Mouse (Mus musculus) CH12.LX (cell line): Measurements from ENCODE around the gene Gm45808. TPM values are rescaled to one million over a fixed set of nuclear protein-coding genes. Genes with fewer than 3 reads are reported as not detected.

Experiments
- DNase-seq: peaks from one replicate; pipeline ENCODE4 v3.0.0-alpha.2; 2013; ENCODE audit errors: extremely low read depth
- H3K27ac ChIP-seq: 2 replicates; pipeline ENCODE4 v1.5.1; 2012; ENCODE audit warnings: low read depth, mild to moderate bottlenecking, control low read depth, moderate library complexity; ENCODE audit not compliant: insufficient read depth
- H3K27me3 ChIP-seq: replicated peaks from 2 replicates; pipeline ENCODE3; 2012; ENCODE audit warnings: inconsistent platforms
- H3K36me3 ChIP-seq, 2 experiments: replicated peaks in 1 of 2; 2 replicates each; pipeline versions ENCODE3 to v1.6.1; 2012; ENCODE audit warnings: inconsistent platforms in 1 of 2, low read length in 1 of 2, mild to moderate bottlenecking in 1 of 2, mixed read lengths in 1 of 2, moderate library complexity in 1 of 2; ENCODE audit not compliant: control insufficient read depth in 1 of 2, insufficient read depth in 1 of 2
- H3K4me1 ChIP-seq, 2 experiments: 2 replicates each; pipeline ENCODE4 v1.6.1; 2012; ENCODE audit warnings: inconsistent platforms in 1 of 2, moderate library complexity in 1 of 2; ENCODE audit not compliant: insufficient read depth in 2 of 2, control insufficient read depth in 1 of 2
- H3K4me2 ChIP-seq: 2 replicates; pipeline ENCODE4 v1.6.1; 2012; ENCODE audit warnings: low read depth, mild to moderate bottlenecking, control low read depth; ENCODE audit not compliant: poor library complexity, insufficient read depth, severe bottlenecking
- H3K4me3 ChIP-seq, 3 experiments: fragments of 150-350 bp in 1 of 3; sonication (generic) in 1 of 3; replicated peaks in 1 of 3; 2 replicates each; pipeline versions ENCODE3 to v1.5.1; 2011 to 2012; ENCODE audit warnings: low read depth in 2 of 3, low read length in 2 of 3, mild to moderate bottlenecking in 2 of 3, moderate library complexity in 2 of 3, control low read depth in 1 of 3, improper control_type of control experiment in 1 of 3, inconsistent platforms in 1 of 3, mixed read lengths in 1 of 3; ENCODE audit not compliant: poor library complexity in 1 of 3
- H3K79me2 ChIP-seq: replicated peaks from 2 replicates; pipeline ENCODE4 v1.6.1; 2012; ENCODE audit warnings: mild to moderate bottlenecking, moderate library complexity; ENCODE audit not compliant: control insufficient read depth, poor library complexity, insufficient read depth, severe bottlenecking; ENCODE audit errors: extremely low read depth
- H3K9ac ChIP-seq: 2 replicates; pipeline ENCODE4 v1.6.1; 2012; ENCODE audit warnings: low read depth, mild to moderate bottlenecking, control low read depth, moderate library complexity; ENCODE audit not compliant: insufficient read depth
- H3K9me3 ChIP-seq: replicated peaks from 2 replicates; pipeline ENCODE3; 2012; ENCODE audit warnings: low read length, inconsistent platforms, mixed read lengths
- BHLHE40 ChIP-seq: IDR thresholded peaks from 2 replicates; pipeline ENCODE4 v1.6.1; 2011; ENCODE audit warnings: mild to moderate bottlenecking, low read depth, low read length, improper control_type of control experiment
- CHD1 ChIP-seq: IDR thresholded peaks from 2 replicates; pipeline ENCODE4 v1.6.1; 2012; ENCODE audit warnings: low read depth, low read length, improper control_type of control experiment, inconsistent platforms
- CHD2 ChIP-seq: IDR thresholded peaks from 2 replicates; pipeline ENCODE4 v1.6.1; 2011; ENCODE audit warnings: low read length, improper control_type of control experiment
- CTCF ChIP-seq, 2 experiments: IDR thresholded peaks in 1 of 2; conservative IDR thresholded peaks in 1 of 2; 2 replicates each; pipeline ENCODE4 v1.5.1; 2011 to 2012; ENCODE audit warnings: low read depth in 2 of 2, low read length in 2 of 2, improper control_type of control experiment in 1 of 2, inconsistent platforms in 1 of 2, mild to moderate bottlenecking in 1 of 2, moderate library complexity in 1 of 2
- E2F4 ChIP-seq: IDR thresholded peaks from 2 replicates; pipeline ENCODE4 v1.6.1; 2011; ENCODE audit warnings: low read depth, low read length, improper control_type of control experiment; ENCODE audit not compliant: insufficient replicate concordance
- ELF1 ChIP-seq: IDR thresholded peaks from 2 replicates; pipeline ENCODE4 v1.6.1; 2014; ENCODE audit warnings: low read depth, mild to moderate bottlenecking, inconsistent platforms, low read length, improper control_type of control experiment
- EP300 ChIP-seq: IDR thresholded peaks from 2 replicates; pipeline ENCODE4 v1.6.1; 2011; ENCODE audit warnings: low read length, improper control_type of control experiment
- ETS1 ChIP-seq: conservative IDR thresholded peaks from 2 replicates; pipeline ENCODE4 v1.6.1; 2012; ENCODE audit warnings: low read depth, mild to moderate bottlenecking, inconsistent platforms, low read length, improper control_type of control experiment, moderate library complexity
- GABPA ChIP-seq: IDR thresholded peaks from 2 replicates; pipeline ENCODE4 v1.6.1; 2012; ENCODE audit warnings: low read depth, low read length, improper control_type of control experiment, inconsistent platforms; ENCODE audit not compliant: insufficient replicate concordance
- HCFC1 ChIP-seq: IDR thresholded peaks from 2 replicates; pipeline ENCODE4 v1.6.1; 2012; ENCODE audit warnings: low read depth, mild to moderate bottlenecking, inconsistent platforms, low read length, improper control_type of control experiment
- IRF4 ChIP-seq: IDR thresholded peaks from 2 replicates; pipeline ENCODE4 v1.6.1; 2014; ENCODE audit warnings: low read depth, mild to moderate bottlenecking, inconsistent platforms, low read length, improper control_type of control experiment
- JUN ChIP-seq: IDR thresholded peaks from 2 replicates; pipeline ENCODE4 v1.6.1; 2011; ENCODE audit warnings: low read depth, mild to moderate bottlenecking, low read length, improper control_type of control experiment, moderate library complexity; ENCODE audit not compliant: insufficient read depth
- JUND ChIP-seq: conservative IDR thresholded peaks from 2 replicates; pipeline ENCODE4 v1.6.1; 2011; ENCODE audit warnings: low read depth, low read length, improper control_type of control experiment
- KAT2A ChIP-seq: IDR thresholded peaks from 2 replicates; pipeline ENCODE4 v1.6.1; 2012; ENCODE audit warnings: low read length, improper control_type of control experiment, inconsistent platforms; ENCODE audit not compliant: insufficient replicate concordance
- MAFK ChIP-seq: IDR thresholded peaks from 2 replicates; pipeline ENCODE4 v1.6.1; 2011; ENCODE audit warnings: low read length, improper control_type of control experiment; ENCODE audit not compliant: insufficient replicate concordance
- MAX ChIP-seq: IDR thresholded peaks from 2 replicates; pipeline ENCODE4 v1.6.1; 2011; ENCODE audit warnings: low read length, improper control_type of control experiment
- MAZ ChIP-seq: IDR thresholded peaks from 2 replicates; pipeline ENCODE4 v1.6.1; 2012; ENCODE audit warnings: low read depth, mild to moderate bottlenecking, inconsistent platforms, low read length, improper control_type of control experiment, moderate library complexity
- MEF2A ChIP-seq: IDR thresholded peaks from 2 replicates; pipeline ENCODE4 v1.6.1; 2014; ENCODE audit warnings: low read depth, mild to moderate bottlenecking, inconsistent platforms, low read length, improper control_type of control experiment, borderline replicate concordance
- MYC ChIP-seq: IDR thresholded peaks from 2 replicates; pipeline ENCODE4 v1.6.1; 2011; ENCODE audit warnings: low read depth, mild to moderate bottlenecking, improper control_type of control experiment, low read length
- NELFE ChIP-seq: IDR thresholded peaks from 2 replicates; pipeline ENCODE4 v1.6.1; 2011; ENCODE audit warnings: low read depth, low read length, improper control_type of control experiment
- NRF1 ChIP-seq: IDR thresholded peaks from 2 replicates; pipeline ENCODE4 v1.6.1; 2014; ENCODE audit warnings: low read depth, mild to moderate bottlenecking, inconsistent platforms, low read length, improper control_type of control experiment, moderate library complexity
- PAX5 ChIP-seq: IDR thresholded peaks from 2 replicates; pipeline ENCODE4 v1.6.1; 2012; ENCODE audit warnings: low read length, inconsistent platforms, mixed read lengths
- POLR2A ChIP-seq: IDR thresholded peaks from 2 replicates; pipeline ENCODE4 v1.6.1; 2011; ENCODE audit warnings: low read depth, mild to moderate bottlenecking, improper control_type of control experiment, low read length
- POLR2AphosphoS2 ChIP-seq: IDR thresholded peaks from 2 replicates; pipeline ENCODE4 v1.6.1; 2011; ENCODE audit warnings: low read depth, low read length, improper control_type of control experiment
- RAD21 ChIP-seq: IDR thresholded peaks from 2 replicates; pipeline ENCODE4 v1.6.1; 2011; ENCODE audit warnings: low read depth, mild to moderate bottlenecking, low read length, improper control_type of control experiment, moderate library complexity
- RCOR1 ChIP-seq: conservative IDR thresholded peaks from 2 replicates; pipeline ENCODE4 v1.6.1; 2012; ENCODE audit warnings: low read depth, mild to moderate bottlenecking, inconsistent platforms, low read length, improper control_type of control experiment
- SIN3A ChIP-seq: IDR thresholded peaks from 2 replicates; pipeline ENCODE4 v1.6.1; 2012; ENCODE audit warnings: low read length, improper control_type of control experiment, inconsistent platforms
- SMC3 ChIP-seq: IDR thresholded peaks from 2 replicates; pipeline ENCODE4 v1.6.1; 2011; ENCODE audit warnings: low read depth, low read length, improper control_type of control experiment
- TBP ChIP-seq: conservative IDR thresholded peaks from 2 replicates; pipeline ENCODE4 v1.6.1; 2011; ENCODE audit warnings: low read depth, low read length, improper control_type of control experiment
- TCF12 ChIP-seq: IDR thresholded peaks from 2 replicates; pipeline ENCODE4 v1.6.1; 2014; ENCODE audit warnings: low read depth, mild to moderate bottlenecking, inconsistent platforms, low read length, improper control_type of control experiment
- UBTF ChIP-seq: IDR thresholded peaks from 2 replicates; pipeline ENCODE4 v1.6.1; 2012; ENCODE audit warnings: low read depth, mild to moderate bottlenecking, inconsistent platforms, low read length, improper control_type of control experiment, moderate library complexity
- USF1 ChIP-seq: IDR thresholded peaks from 2 replicates; pipeline ENCODE4 v1.6.1; 2014; ENCODE audit warnings: low read depth, mild to moderate bottlenecking, inconsistent platforms, low read length, improper control_type of control experiment
- USF2 ChIP-seq: conservative IDR thresholded peaks from 2 replicates; pipeline ENCODE4 v1.6.1; 2011; ENCODE audit warnings: low read depth, low read length, improper control_type of control experiment
- ZC3H11A ChIP-seq: IDR thresholded peaks from 2 replicates; pipeline ENCODE4 v1.6.1; 2012; ENCODE audit warnings: low read depth, mild to moderate bottlenecking, inconsistent platforms, low read length, improper control_type of control experiment
- ZKSCAN1 ChIP-seq: IDR thresholded peaks from 2 replicates; pipeline ENCODE4 v1.6.1; 2012; ENCODE audit warnings: low read depth, inconsistent platforms, low read length, improper control_type of control experiment, borderline replicate concordance
- ZMIZ1 ChIP-seq: IDR thresholded peaks from 2 replicates; pipeline ENCODE4 v1.6.1; 2012; ENCODE audit warnings: low read depth, mild to moderate bottlenecking, inconsistent platforms, low read length, improper control_type of control experiment
- ZNF384 ChIP-seq: IDR thresholded peaks from 2 replicates; pipeline ENCODE4 v1.6.1; 2012; ENCODE audit warnings: low read depth, low read length, improper control_type of control experiment, inconsistent platforms
- dilution Hi-C: fragments of 300-500 bp; cut with MboI; formaldehyde crosslinking; loops from 2 replicates; pipeline ENCODE4 v1.14.3; 2020; ENCODE audit warnings: low sequenced_read_pairs; ENCODE audit not compliant: extremely low pct_unique_long_range_greater_than_20kb, extremely low pct_ligation_motif_present
- in situ Hi-C: fragments of 300-500 bp; cut with MboI; formaldehyde crosslinking; loops from 3 replicates; pipeline ENCODE4 v1.14.3; 2019; ENCODE audit warnings: low sequenced_read_pairs, low pct_ligation_motif_present, low pct_unique_long_range_greater_than_20kb, mixed read lengths
- polyA plus RNA-seq: library from polyadenylated mRNA; unstranded; fragments of >175 nt; gene quantifications from 2 replicates; pipeline ENCODE4 v1.2.1, GENCODE M21; 2012; ENCODE audit warnings: low read depth; ENCODE audit not compliant: insufficient read length
- total RNA-seq, 2 experiments: library from RNA; depleted of rRNA; stranded (reverse); fragments of 300-350 nt in 1 of 2; fragments of >200 nt in 1 of 2; gene quantifications; 2 replicates each; pipeline ENCODE4 v1.2.3; 2012 to 2014

The Gm45808 gene
- total and polyA plus RNA-seq, 3 experiments, result 0.85 to 5.0 TPM; not detected in 1

GRCm38 (mm10) chr7:45466283-45467089 lies 20.1 kb downstream of the Gm45808 start, which contains the start of gene Bax:
TSS of gene Bax (minus strand) at chr7:45466898.
- no peaks in the 10 kb centered on the region for H3K27me3 ChIP-seq
- peak; percentile 94 for DNase-seq
- peaks cover 8 to 35% of the 10 kb centered on the region in 2 experiments for H3K4me1 ChIP-seq
- H3K4me2 ChIP-seq, result peak within 1 kb of the TSS; percentile 78
- peak within 1 kb of the TSS; percentile 68 for H3K27ac ChIP-seq
- in situ Hi-C loops (loop anchor here (5.0 to 10.0 kb wide), 2 partner anchors 96 to 218 kb away; partner anchors contain the start of gene Ntn5), dilution Hi-C loops (no loop called here)
- H3K36me3 ChIP-seq, result peaks cover 23 to 32% of the 10 kb centered on the region in 2 experiments
- peak within 1 kb of the TSS; percentile 77 for H3K9ac ChIP-seq
- H3K4me3 ChIP-seq, result peak within 1 kb of the TSS; percentile 73 to 81 (median 77)
- H3K79me2 ChIP-seq, result peaks cover 30% of the 10 kb centered on the region
- H3K9me3 ChIP-seq, result peaks cover 3% of the 10 kb centered on the region
- TF ChIP-seq MAZ, result 0 out of 2 replicates have a peak, but pooled peaks have one; percentile 17
- no peak; the same call in 1 of the 2 replicates for TF ChIP-seq GABPA
- 0 out of 2 replicates have a peak, but pooled peaks have one; percentile 20 for TF ChIP-seq TBP
- TF ChIP-seq MEF2A, result no peak
- TF ChIP-seq HCFC1, result peak; percentile 82
- TF ChIP-seq POLR2A, result peak; percentile 69; the same call in 1 of the 2 replicates
- peak; percentile 69; the same call in 1 of the 2 replicates for TF ChIP-seq ELF1
- 0 out of 2 replicates have a peak, but pooled peaks have one; percentile 5 for TF ChIP-seq EP300
- peak; percentile 65 for TF ChIP-seq IRF4
- TF ChIP-seq ZNF384, result no peak
- peak; percentile 82 for TF ChIP-seq NRF1
- peak; percentile 81; the same call in 1 of the 2 replicates for TF ChIP-seq MYC
- no peak for TF ChIP-seq MAFK
- TF ChIP-seq BHLHE40, result peak; percentile 100
- 0 out of 2 replicates have a peak, but pooled peaks have one; percentile 52 for TF ChIP-seq CHD1
- peak; percentile 79; the same call in 1 of the 2 replicates for TF ChIP-seq TCF12
- no peak for TF ChIP-seq E2F4
- peak; percentile 99 for TF ChIP-seq USF2
- TF ChIP-seq PAX5, result no peak
- TF ChIP-seq CHD2, result peak; percentile 35; the same call in 1 of the 2 replicates
- TF ChIP-seq ZC3H11A, result no peak
- peak; percentile 60; the same call in 1 of the 2 replicates for TF ChIP-seq KAT2A
- no peak for TF ChIP-seq UBTF
- peak; percentile 43; the same call in 1 of the 2 replicates for TF ChIP-seq ZMIZ1
- no peak for TF ChIP-seq JUN
- TF ChIP-seq NELFE, result peak; percentile 67; the same call in 1 of the 2 replicates
- peak; percentile 99 for TF ChIP-seq USF1
- 0 out of 2 replicates have a peak, but pooled peaks have one; percentile 56 for TF ChIP-seq RCOR1
- TF ChIP-seq ZKSCAN1, result no peak
- TF ChIP-seq POLR2AphosphoS2, result no peak
- TF ChIP-seq JUND, result no peak
- TF ChIP-seq SIN3A, result peak; percentile 87
- peak; percentile 99 for TF ChIP-seq MAX
- no peak for TF ChIP-seq CTCF (conservative IDR thresholded peaks at IDR 0.05 in 1 of 2, IDR thresholded peaks at IDR 0.05 in 1 of 2; ENCODE audit: low read depth in 2 of 2, low read length in 2 of 2)
- peak; percentile 53 for TF ChIP-seq ETS1
- no peak for TF ChIP-seq SMC3
- no peak for TF ChIP-seq RAD21
